Comparison of ENCODE assay signal across 8 mouse cellular contexts in the genomic region with DNA sequence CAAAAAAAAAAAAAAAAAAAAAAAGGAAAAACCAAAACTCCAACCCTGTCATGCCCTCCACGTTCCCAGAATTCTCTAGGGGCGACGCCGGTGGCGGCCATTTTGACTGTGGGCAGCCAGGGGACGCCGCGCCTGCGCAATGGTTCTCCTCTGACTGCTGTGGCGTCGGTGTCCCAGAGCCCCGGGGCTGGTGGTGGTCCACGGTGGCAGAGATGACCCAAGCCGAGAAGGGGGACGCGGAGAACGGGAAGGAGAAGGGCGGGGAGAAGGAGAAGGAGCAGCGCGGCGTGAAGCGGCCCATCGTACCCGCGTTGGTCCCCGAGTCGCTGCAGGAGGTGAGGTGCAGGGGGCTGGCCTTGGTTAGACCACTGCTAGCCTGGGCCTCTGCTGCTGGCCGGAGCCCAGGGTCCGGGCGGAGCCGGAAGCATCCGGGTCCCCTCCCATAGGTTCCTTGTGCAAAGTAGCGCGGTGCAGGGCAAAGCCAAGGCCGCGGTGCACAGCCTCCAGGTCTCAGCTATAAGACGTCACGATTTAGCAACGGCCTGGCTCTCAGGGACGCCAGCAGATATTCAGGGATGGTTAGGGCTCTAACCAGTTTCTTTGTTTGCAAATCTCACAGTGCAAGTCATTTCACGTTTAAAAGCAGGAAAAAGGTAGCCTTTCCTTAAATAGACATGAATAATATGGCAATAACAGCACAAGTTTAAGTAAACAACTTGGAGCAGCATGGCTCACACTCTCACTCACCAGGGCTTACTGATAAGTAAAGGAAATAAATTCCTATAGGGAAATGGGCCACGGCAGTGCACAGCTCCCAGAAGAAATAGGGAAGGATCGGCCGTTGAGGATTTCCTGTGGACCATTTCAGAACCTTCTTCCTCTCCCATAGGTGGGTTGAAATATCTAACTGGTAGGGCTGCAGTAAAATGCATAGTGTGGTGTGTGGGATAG. TPM values are rescaled to one million over a fixed set of nuclear protein-coding genes. Genes with fewer than 3 reads are reported as not detected.
A peak's percentile ranks its signal among the peaks of the same experiment; 100 is the strongest.
DNase-seq lines count a peak whose midpoint lies in the region; ATAC-seq lines count a peak whose summit lies in the region.

Gene Actr8 (plus strand): TSS at position 84 of the 951 bp plus-strand sequence.

- H3K4me1 ChIP-seq in hindbrain, embryonic 15.5 days (replicated peaks): peaks cover 11% of the 10 kb centered on the region

- ATAC-seq in hindbrain, embryonic 15.5 days (ENCODE audit: low FRiP score, low read depth): peak; percentile 94

- WGBS in hindbrain, embryonic 15.5 days: 3% methylated on average over 44 of the region's 44 CpGs

- peak within 1 kb of the TSS; percentile 89 for H3K27ac ChIP-seq in hindbrain, embryonic 15.5 days (replicated peaks)

- H3K36me3 ChIP-seq in hindbrain, embryonic 15.5 days: peaks cover 59% of the 10 kb centered on the region

- peak; percentile 91 for DNase-seq in R1 (ENCODE audit: low read depth, low spot score)
- peak; percentile 96 for DNase-seq in cerebellum, postnatal 25 days
- peak; percentile 90 to 92 for DNase-seq in frontal cortex, postnatal 36 days (ENCODE audit: low spot score in 2 of 2)
- DNase-seq in left cerebral cortex, adult 11 months (ENCODE audit: low spot score): peak; percentile 85
- DNase-seq in lung, postnatal 4 days: peak; percentile 95 to 96
- peak; percentile 82 for DNase-seq in retina, postnatal 7 days (ENCODE audit: low read depth, low spot score)
- DNase-seq in urinary bladder, adult 2 months (ENCODE audit: low spot score): peak; percentile 87

- H3K9ac ChIP-seq in hindbrain, embryonic 15.5 days: peak within 1 kb of the TSS; percentile 75

- peak within 1 kb of the TSS; percentile 83 for H3K4me2 ChIP-seq in hindbrain, embryonic 15.5 days

- no peaks in the 10 kb centered on the region for H3K27me3 ChIP-seq in hindbrain, embryonic 15.5 days

- no peaks in the 10 kb centered on the region for H3K9me3 ChIP-seq in hindbrain, embryonic 15.5 days

- H3K4me3 ChIP-seq in hindbrain, embryonic 15.5 days: peak within 1 kb of the TSS; percentile 65

RNA-seq across cellular contexts. Expression of gene Actr8, which starts in this region (rescaled TPM):
- 73.7 and 82.4 TPM in 2 replicates for polyA plus RNA-seq in hindbrain, embryonic 15.5 days (2015; fragmentation: Nextera tagmentation; extraction: Ambion mirVana)
- 49.8 and 51.9 TPM in 2 replicates for polyA plus RNA-seq in urinary bladder, adult 2 months (2012; rRNA removed)

Comparison
In these comparisons a context has a peak if more than half of its experiments do, and no peak if none do; other contexts are left out.
1. Peak in every context shown above with its lines: DNase-seq, ATAC-seq, H3K4me3 ChIP-seq and H3K27ac ChIP-seq.